Mouse (Mus musculus) thymus, postnatal 14 days (tissue): ENCODE results near the gene Ccdc78.

ENCODE experiments used
- DNase-seq: peaks from one replicate; pipeline ENCODE4 v3.0.0; 2021

Gene Ccdc78

DNA sequence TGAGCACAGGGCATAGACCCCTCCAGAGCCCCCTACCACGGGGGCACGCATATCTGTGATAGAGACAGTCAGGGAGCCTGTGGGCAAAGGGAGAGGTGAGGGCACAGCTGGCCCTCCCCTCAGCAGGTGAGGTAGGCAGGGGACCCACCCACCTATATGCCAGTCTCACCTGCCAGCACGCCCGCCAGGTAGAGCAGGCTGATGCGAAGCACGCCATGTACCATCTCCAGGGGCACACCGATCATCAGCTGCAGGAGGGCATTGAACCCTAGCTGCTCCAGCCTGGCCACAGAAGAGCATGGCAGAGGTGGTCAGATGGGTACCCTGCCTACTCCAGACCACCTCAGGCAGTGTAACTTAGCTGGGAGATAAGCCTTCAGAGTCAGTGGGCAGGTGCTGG, 48.9 kb downstream of the Ccdc78 start:
- DNase-seq: no peak

DNA sequence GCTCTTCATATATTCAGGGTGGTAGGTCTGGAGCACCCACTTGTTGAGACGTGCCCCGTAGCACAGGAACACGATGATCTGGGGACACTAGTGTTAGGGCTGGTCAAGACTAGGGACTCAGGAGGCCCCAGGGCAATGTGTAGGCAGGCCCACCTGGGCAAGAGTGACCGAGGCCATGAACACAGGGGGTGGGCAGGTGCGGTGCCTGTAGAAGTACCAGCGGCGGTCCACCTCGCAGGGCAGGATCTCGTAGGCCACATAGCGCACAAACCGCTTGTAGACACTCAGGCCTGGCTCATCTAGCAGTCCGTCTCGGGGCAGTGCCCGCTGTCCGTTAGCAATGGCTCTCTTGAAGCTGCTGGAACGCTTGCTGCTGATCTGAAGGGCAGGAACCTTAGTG, 49.4 kb downstream of the Ccdc78 start:
- no peak for DNase-seq

DNA sequence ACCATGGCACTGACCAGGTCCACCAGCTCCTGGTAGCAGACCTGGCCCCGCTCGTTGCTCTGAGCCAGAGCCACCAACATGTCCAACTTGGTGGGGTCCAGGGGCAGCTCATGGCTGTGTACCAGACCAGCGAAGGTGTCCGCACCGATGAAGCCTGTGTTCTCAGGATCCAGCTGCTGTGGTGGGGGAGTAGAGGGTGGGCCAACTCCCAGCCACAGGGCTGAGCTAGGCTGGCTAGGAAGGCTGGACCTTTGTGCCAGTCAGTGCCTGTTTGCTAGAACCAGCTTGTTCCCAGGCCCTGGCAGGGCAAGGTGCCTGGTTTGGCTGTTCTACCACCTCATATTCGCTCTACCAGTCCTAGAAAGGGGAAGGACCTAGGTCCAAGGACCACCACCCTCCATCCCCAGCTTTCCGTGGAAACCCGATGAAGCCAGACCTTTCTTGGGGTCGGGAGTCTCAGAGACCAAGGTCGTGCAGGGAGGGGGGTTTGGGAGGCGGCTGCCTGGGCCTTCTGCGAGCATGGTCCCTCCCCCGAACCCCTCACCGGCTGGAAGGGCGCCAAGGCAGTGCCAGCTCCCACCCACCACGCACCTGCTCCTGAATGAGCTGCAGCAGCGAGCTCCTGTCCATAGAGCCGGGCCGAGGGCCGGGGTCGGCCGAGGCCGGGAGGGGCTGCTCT, 50.2 kb downstream of the Ccdc78 start:
- DNase-seq: no peak

DNA sequence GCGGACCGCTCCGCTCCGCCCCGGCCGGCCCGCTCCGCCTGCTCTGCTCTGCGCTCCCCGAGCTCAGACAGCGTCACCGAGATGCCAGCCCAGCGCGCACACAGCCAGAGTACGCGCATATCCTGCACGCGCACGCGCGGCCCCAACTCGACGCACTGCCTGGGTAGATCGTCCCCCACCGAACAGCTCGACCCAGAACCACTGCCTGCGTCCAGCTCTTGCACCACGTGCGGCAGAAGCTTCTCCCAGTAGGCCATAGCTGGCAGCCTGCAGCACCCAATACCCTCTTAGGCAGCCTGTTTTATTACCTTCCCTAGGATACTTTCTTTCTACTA, 50.7 kb downstream of the Ccdc78 start, which contains the start of gene Rhbdl1:
Gene Rhbdl1, minus strand, starts transcription at position 220 of the 335 bp plus-strand sequence.
- peak; percentile 63 for DNase-seq

DNA sequence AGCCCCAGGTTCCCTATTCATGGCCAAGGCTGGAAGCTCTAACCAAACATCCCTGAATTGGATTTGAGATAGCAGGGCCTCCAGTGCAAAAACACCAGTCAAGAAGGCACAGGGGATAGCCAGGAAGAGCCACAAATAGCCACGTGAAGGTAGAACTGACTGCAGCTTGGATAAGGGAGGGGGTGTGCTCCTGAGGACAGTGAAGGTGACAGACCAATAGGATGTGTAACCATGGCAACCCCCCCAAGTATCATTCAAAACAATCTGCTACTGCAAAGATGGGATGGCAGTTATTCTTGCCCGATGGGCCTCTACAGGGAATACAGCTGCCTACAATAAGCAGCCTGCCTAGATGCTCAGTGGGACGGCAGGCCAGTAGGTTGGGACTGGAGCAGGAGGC, 51.2 kb downstream of the Ccdc78 start:
- no peak for DNase-seq

DNA sequence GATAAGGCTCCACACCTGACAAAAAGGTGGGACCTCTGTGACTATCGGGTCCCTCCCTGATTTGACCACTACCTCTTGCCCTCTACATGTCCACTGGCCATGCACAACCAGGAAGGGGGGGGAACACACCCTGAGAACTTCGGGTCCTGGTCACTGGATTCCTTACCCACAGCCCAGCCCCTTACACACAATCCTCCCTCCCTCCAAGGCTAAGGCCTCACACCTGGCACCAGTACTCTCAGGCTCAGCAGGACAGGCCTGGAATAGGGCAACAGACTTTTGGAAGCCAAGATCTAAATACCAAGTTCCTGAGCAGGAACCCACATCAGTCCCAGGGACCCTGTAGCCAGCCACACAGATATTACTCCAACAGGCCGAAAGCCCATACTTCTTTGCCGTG, 52.5 kb downstream of the Ccdc78 start:
- no peak for DNase-seq

DNA sequence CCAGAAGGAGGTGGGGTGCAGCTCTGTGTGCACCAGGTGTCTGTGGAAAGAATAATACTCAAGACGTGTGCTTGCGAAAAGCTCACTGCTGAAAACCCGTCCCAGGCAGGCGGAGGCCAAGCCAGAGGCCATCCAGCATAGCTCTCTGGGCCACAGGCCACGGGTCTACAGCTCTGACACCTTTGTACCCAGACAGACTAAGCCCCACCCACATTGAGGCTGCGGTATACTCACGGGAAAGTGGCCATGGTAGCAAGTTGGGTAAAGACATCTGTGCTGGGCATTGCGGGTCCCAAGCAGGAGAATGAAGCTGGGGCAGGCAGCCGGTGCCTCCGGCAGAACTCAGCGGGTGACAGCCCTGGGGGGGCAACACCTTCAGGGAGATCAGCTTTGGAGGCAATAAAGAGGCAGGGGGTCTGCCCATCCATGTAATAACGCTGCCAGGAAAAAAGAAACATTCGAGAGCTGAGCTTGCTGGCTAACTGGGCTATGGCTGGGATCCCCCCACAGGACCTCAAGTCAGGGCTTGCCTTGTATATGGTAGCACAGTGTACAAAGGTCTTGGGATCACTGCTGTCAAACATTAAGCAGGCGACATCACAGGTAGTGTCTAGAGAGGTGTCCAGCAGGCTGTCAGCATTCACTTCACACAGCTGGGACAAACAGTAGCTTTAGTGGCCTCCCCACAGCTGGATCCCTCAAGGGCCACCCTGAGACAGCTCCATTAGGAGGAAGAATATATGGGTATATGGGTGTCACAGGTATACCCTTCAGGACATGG, 53.3 kb downstream of the Ccdc78 start:
- no peak for DNase-seq
